Mouse (Mus musculus) MEL (cell line): ENCODE measurements at regions not wholly inside any gene's neighbourhood (a gene's known extent, or its start where the extent isn't known, plus 50 kb on each side); places are given as distances from the start of the nearest gene placed in this dataset.

Experiments
- DNase-seq: peaks from one replicate; pipeline ENCODE4 v3.0.0; 2011; ENCODE audit warnings: low read depth, low spot score
- H3K27ac ChIP-seq: 2 replicates; pipeline ENCODE4 v1.5.1; 2012; ENCODE audit warnings: low read depth, mild to moderate bottlenecking, control low read depth, low read length, moderate library complexity; ENCODE audit not compliant: control insufficient read depth
- H3K27me3 ChIP-seq, 2 experiments: fragments of 150-350 bp in 1 of 2; sonication (generic) in 1 of 2; 2 replicates each; pipeline ENCODE4 v1.6.1; 2012; ENCODE audit warnings: low read length in 2 of 2, mild to moderate bottlenecking in 2 of 2, improper control_type of control experiment in 1 of 2, moderate library complexity in 1 of 2; ENCODE audit not compliant: insufficient read depth in 2 of 2, control insufficient read depth in 1 of 2
- H3K36me3 ChIP-seq, 2 experiments: 2 replicates each; pipeline ENCODE4 v1.6.1; 2012 to 2014; ENCODE audit warnings: low read length in 2 of 2, improper control_type of control experiment in 1 of 2, inconsistent platforms in 1 of 2, mild to moderate bottlenecking in 1 of 2; ENCODE audit not compliant: insufficient read depth in 2 of 2, control insufficient read depth in 1 of 2
- H3K4me1 ChIP-seq, 2 experiments: fragments of 150-350 bp in 1 of 2; sonication (generic) in 1 of 2; 2 replicates each; pipeline ENCODE4 v1.6.1; 2012; ENCODE audit warnings: low read length in 2 of 2, improper control_type of control experiment in 1 of 2, mild to moderate bottlenecking in 1 of 2; ENCODE audit not compliant: insufficient read depth in 2 of 2, control insufficient read depth in 1 of 2
- H3K4me3 ChIP-seq, 2 experiments: fragments of 150-350 bp in 1 of 2; sonication (generic) in 1 of 2; 2 replicates each; pipeline ENCODE4 v1.5.1; 2012; ENCODE audit warnings: low read depth in 2 of 2, low read length in 2 of 2, mild to moderate bottlenecking in 2 of 2, moderate library complexity in 2 of 2, control low read depth in 1 of 2, improper control_type of control experiment in 1 of 2; ENCODE audit not compliant: control insufficient read depth in 1 of 2, insufficient read depth in 1 of 2
- H3K79me2 ChIP-seq: 2 replicates; pipeline ENCODE4 v1.6.1; 2012; ENCODE audit warnings: mild to moderate bottlenecking, low read length, moderate library complexity; ENCODE audit not compliant: control insufficient read depth, poor library complexity, insufficient read depth
- H3K9ac ChIP-seq: 2 replicates; pipeline ENCODE4 v1.6.1; 2012; ENCODE audit warnings: low read depth, mild to moderate bottlenecking, control low read depth, low read length, moderate library complexity; ENCODE audit not compliant: control insufficient read depth, poor library complexity, severe bottlenecking
- H3K9me3 ChIP-seq: fragments of 150-350 bp; sonication (generic); replicated peaks from 2 replicates; pipeline ENCODE4 v1.6.1; 2012; ENCODE audit warnings: mild to moderate bottlenecking, low read length, improper control_type of control experiment, moderate library complexity; ENCODE audit not compliant: insufficient read depth
- BHLHE40 ChIP-seq: IDR thresholded peaks from 2 replicates; pipeline ENCODE4 v1.6.1; 2012; ENCODE audit warnings: low read depth, mild to moderate bottlenecking, inconsistent platforms, low read length, improper control_type of control experiment, borderline replicate concordance
- CHD1 ChIP-seq: IDR thresholded peaks from 2 replicates; pipeline ENCODE4 v1.6.1; 2012; ENCODE audit warnings: low read depth, mild to moderate bottlenecking, inconsistent platforms, low read length, improper control_type of control experiment
- CHD2 ChIP-seq: IDR thresholded peaks from 2 replicates; pipeline ENCODE4 v1.6.1; 2011; ENCODE audit warnings: low read length, improper control_type of control experiment
- CTCF ChIP-seq, 3 experiments: IDR thresholded peaks in 2 of 3; conservative IDR thresholded peaks in 1 of 3; 2 replicates each; pipeline ENCODE4 v1.5.1; 2011 to 2012; ENCODE audit warnings: low read length in 3 of 3, low read depth in 2 of 3, mild to moderate bottlenecking in 2 of 3, improper control_type of control experiment in 1 of 3, inconsistent platforms in 1 of 3, mixed read lengths in 1 of 3, moderate library complexity in 1 of 3; ENCODE audit not compliant: control insufficient read depth in 1 of 3, insufficient read depth in 1 of 3, poor library complexity in 1 of 3, severe bottlenecking in 1 of 3
- E2F4 ChIP-seq: IDR thresholded peaks from 2 replicates; pipeline ENCODE4 v1.6.1; 2011; ENCODE audit warnings: low read depth, low read length, improper control_type of control experiment, borderline replicate concordance
- ELF1 ChIP-seq: IDR thresholded peaks from 2 replicates; pipeline ENCODE4 v1.6.1; 2014; ENCODE audit warnings: low read depth, mild to moderate bottlenecking, inconsistent platforms, low read length, improper control_type of control experiment, moderate library complexity
- EP300 ChIP-seq, 2 experiments: IDR thresholded peaks; 2 replicates each; pipeline ENCODE4 v1.6.1; 2011; ENCODE audit warnings: improper control_type of control experiment in 2 of 2, low read length in 2 of 2, low read depth in 1 of 2, mild to moderate bottlenecking in 1 of 2
- ETS1 ChIP-seq: IDR thresholded peaks from 2 replicates; pipeline ENCODE4 v1.6.1; 2012; ENCODE audit warnings: low read depth, mild to moderate bottlenecking, inconsistent platforms, low read length, improper control_type of control experiment, moderate library complexity
- GATA1 ChIP-seq: IDR thresholded peaks from 2 replicates; pipeline ENCODE4 v1.6.1; 2011; ENCODE audit warnings: low read depth, low read length, improper control_type of control experiment
- HCFC1 ChIP-seq: IDR thresholded peaks from 2 replicates; pipeline ENCODE4 v1.6.1; 2012; ENCODE audit warnings: low read depth, mild to moderate bottlenecking, inconsistent platforms, low read length, improper control_type of control experiment, moderate library complexity
- KAT2A ChIP-seq: conservative IDR thresholded peaks from 2 replicates; pipeline ENCODE4 v1.6.1; 2012; ENCODE audit warnings: low read depth, low read length, improper control_type of control experiment, inconsistent platforms
- MAX ChIP-seq: IDR thresholded peaks from 2 replicates; pipeline ENCODE4 v1.6.1; 2011; ENCODE audit warnings: low read length, improper control_type of control experiment
- MAZ ChIP-seq: IDR thresholded peaks from 2 replicates; pipeline ENCODE4 v1.6.1; 2012; ENCODE audit warnings: low read depth, mild to moderate bottlenecking, inconsistent platforms, low read length, improper control_type of control experiment
- MEF2A ChIP-seq: IDR thresholded peaks from 2 replicates; pipeline ENCODE4 v1.6.1; 2014; ENCODE audit warnings: low read depth, mild to moderate bottlenecking, inconsistent platforms, low read length, improper control_type of control experiment; ENCODE audit not compliant: poor library complexity, insufficient replicate concordance, severe bottlenecking; ENCODE audit errors: extremely low read depth
- MXI1 ChIP-seq: IDR thresholded peaks from 2 replicates; pipeline ENCODE4 v1.6.1; 2011; ENCODE audit warnings: mild to moderate bottlenecking, low read depth, low read length, improper control_type of control experiment
- MYB ChIP-seq: IDR thresholded peaks from 2 replicates; pipeline ENCODE4 v1.6.1; 2011; ENCODE audit warnings: mild to moderate bottlenecking, low read depth, low read length, improper control_type of control experiment
- NRF1 ChIP-seq: IDR thresholded peaks from 2 replicates; pipeline ENCODE4 v1.6.1; 2014; ENCODE audit warnings: low read depth, mild to moderate bottlenecking, inconsistent platforms, low read length, improper control_type of control experiment, moderate library complexity; ENCODE audit not compliant: poor library complexity, insufficient read depth, severe bottlenecking
- POLR2A ChIP-seq, 2 experiments: IDR thresholded peaks; 2 replicates each; pipeline ENCODE4 v1.6.1; 2011 to 2012; ENCODE audit warnings: low read length in 2 of 2, mild to moderate bottlenecking in 2 of 2, control low read depth in 1 of 2, improper control_type of control experiment in 1 of 2, low read depth in 1 of 2, moderate library complexity in 1 of 2; ENCODE audit not compliant: control insufficient read depth in 1 of 2, insufficient read depth in 1 of 2, poor library complexity in 1 of 2
- POLR2AphosphoS2 ChIP-seq: IDR thresholded peaks from 2 replicates; pipeline ENCODE4 v1.6.1; 2011; ENCODE audit warnings: low read length, improper control_type of control experiment
- SIN3A ChIP-seq: IDR thresholded peaks from 2 replicates; pipeline ENCODE4 v1.6.1; 2012; ENCODE audit warnings: low read length, improper control_type of control experiment, inconsistent platforms
- SMC3 ChIP-seq: IDR thresholded peaks from 2 replicates; pipeline ENCODE4 v1.6.1; 2011; ENCODE audit warnings: low read depth, low read length, improper control_type of control experiment
- TAL1 ChIP-seq: IDR thresholded peaks from 2 replicates; pipeline ENCODE4 v1.6.1; 2012; ENCODE audit warnings: mild to moderate bottlenecking, inconsistent platforms, low read length, moderate library complexity, mixed read lengths
- TBP ChIP-seq: IDR thresholded peaks from 2 replicates; pipeline ENCODE4 v1.8.0; 2011; ENCODE audit warnings: low read depth, low read length, improper control_type of control experiment
- UBTF ChIP-seq: IDR thresholded peaks from 2 replicates; pipeline ENCODE4 v1.6.1; 2012; ENCODE audit warnings: low read depth, mild to moderate bottlenecking, inconsistent platforms, low read length, improper control_type of control experiment, moderate library complexity, borderline replicate concordance; ENCODE audit not compliant: insufficient read depth
- USF1 ChIP-seq: IDR thresholded peaks from 2 replicates; pipeline ENCODE4 v1.6.1; 2014; ENCODE audit warnings: low read depth, mild to moderate bottlenecking, inconsistent platforms, low read length, improper control_type of control experiment, moderate library complexity
- USF2 ChIP-seq, 2 experiments: IDR thresholded peaks; 2 replicates each; pipeline ENCODE4 v1.6.1; 2011 to 2012; ENCODE audit warnings: improper control_type of control experiment in 2 of 2, low read length in 2 of 2, borderline replicate concordance in 1 of 2, inconsistent platforms in 1 of 2, low read depth in 1 of 2, mild to moderate bottlenecking in 1 of 2; ENCODE audit not compliant: insufficient read depth in 1 of 2
- ZKSCAN1 ChIP-seq: IDR thresholded peaks from 2 replicates; pipeline ENCODE4 v1.6.1; 2012; ENCODE audit warnings: low read depth, mild to moderate bottlenecking, inconsistent platforms, low read length, improper control_type of control experiment, moderate library complexity
- ZNF384 ChIP-seq: IDR thresholded peaks from 2 replicates; pipeline ENCODE4 v1.6.1; 2012; ENCODE audit warnings: low read depth, mild to moderate bottlenecking, inconsistent platforms, low read length, improper control_type of control experiment

DNA sequence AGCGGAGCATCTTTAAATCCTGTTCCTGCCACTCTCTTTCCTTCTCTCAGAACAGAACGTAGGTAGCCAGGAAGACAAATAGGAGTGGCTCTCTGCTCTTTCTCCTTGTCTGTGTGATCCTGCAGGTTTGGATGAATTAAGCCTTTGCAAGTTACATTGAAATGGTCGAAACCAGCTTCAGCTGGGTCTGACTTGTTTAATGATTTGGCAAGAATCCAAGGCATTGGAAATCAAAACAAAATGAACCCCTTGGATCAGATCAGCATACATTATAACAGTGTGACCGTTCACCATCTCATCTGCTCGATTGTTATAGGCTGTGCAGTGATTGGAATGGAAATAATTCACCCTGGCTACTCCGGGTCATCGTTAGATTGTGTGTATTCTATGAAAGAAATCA lies 157.6 kb upstream of the Pmfbp1 start:
- Histone ChIP-seq H3K9ac (no peak overlapping the region), H3K27me3 (no peaks in the 10 kb centered on the region), H3K4me1 (no peaks in the 10 kb centered on the region), H3K9me3 (no peaks in the 10 kb centered on the region), H3K4me3 (no peak overlapping the region), H3K36me3 (no peaks in the 10 kb centered on the region), H3K27ac (no peak overlapping the region), H3K79me2 (no peaks in the 10 kb centered on the region)
- DNase-seq: no peak
- no peak for TF ChIP-seq ETS1
- TF ChIP-seq POLR2A (IDR thresholded peaks at IDR 0.05; ENCODE audit: control insufficient read depth in 1 of 2, insufficient read depth in 1 of 2, low read depth in 1 of 2, low read length in 2 of 2, poor library complexity in 1 of 2): no peak
- no peak for TF ChIP-seq USF1
- no peak for TF ChIP-seq GATA1
- no peak for TF ChIP-seq POLR2AphosphoS2
- TF ChIP-seq UBTF: no peak
- TF ChIP-seq ZKSCAN1: no peak
- no peak for TF ChIP-seq E2F4
- no peak for TF ChIP-seq SMC3
- TF ChIP-seq TAL1: no peak
- TF ChIP-seq ZNF384: no peak
- no peak for TF ChIP-seq MAZ
- TF ChIP-seq SIN3A: no peak
- no peak for TF ChIP-seq MAX
- no peak for TF ChIP-seq EP300 (IDR thresholded peaks at IDR 0.05; ENCODE audit: low read depth in 1 of 2, low read length in 2 of 2)
- TF ChIP-seq BHLHE40: no peak
- TF ChIP-seq KAT2A: no peak
- TF ChIP-seq CTCF (IDR thresholded peaks at IDR 0.05 in 2 of 3, conservative IDR thresholded peaks at IDR 0.05 in 1 of 3; ENCODE audit: control insufficient read depth in 1 of 3, insufficient read depth in 1 of 3, low read depth in 2 of 3, low read length in 3 of 3, poor library complexity in 1 of 3, severe bottlenecking in 1 of 3): no peak
- no peak for TF ChIP-seq TBP
- no peak for TF ChIP-seq CHD2

DNA sequence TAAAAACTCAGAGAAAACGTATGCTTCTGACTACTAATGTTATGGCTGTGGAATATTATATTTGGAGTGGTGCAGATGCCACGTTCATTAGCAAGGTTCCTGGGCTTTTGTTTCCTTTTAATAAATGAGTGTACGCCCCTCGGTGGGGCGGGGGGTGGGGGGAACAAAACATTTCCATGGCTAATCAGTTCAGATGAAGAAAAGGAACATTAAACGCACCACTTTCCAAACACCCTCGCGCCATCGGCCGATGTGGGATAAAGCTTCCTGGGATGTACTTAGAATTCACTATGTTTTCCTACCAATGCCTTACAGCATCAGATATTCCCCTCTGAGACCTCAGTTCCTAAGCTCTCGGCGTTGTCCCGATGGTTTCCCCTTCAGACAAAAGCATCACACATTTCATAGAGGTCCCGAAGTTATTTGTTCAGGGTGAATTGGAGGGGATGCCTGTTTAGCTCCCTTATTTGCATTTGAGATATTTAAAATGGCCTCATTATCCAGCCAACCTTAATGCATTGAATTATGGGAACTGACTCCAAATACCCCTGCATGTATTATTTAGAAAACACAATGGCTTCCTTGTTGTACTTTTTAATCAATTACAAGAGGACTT lies 155.5 kb upstream of the Pmfbp1 start:
- Histone ChIP-seq H3K27me3 (no peaks in the 10 kb centered on the region), H3K36me3 (no peaks in the 10 kb centered on the region), H3K4me3 (no peak overlapping the region), H3K4me1 (no peaks in the 10 kb centered on the region), H3K9ac (no peak overlapping the region), H3K9me3 (no peaks in the 10 kb centered on the region), H3K27ac (no peak overlapping the region), H3K79me2 (no peaks in the 10 kb centered on the region)
- TF ChIP-seq USF1 (no peak), E2F4 (no peak), NRF1 (no peak), UBTF (no peak), CHD1 (no peak), MAX (no peak), EP300 (IDR thresholded peaks at IDR 0.05; ENCODE audit: low read depth in 1 of 2, low read length in 2 of 2) (no peak), ELF1 (no peak), MAZ (no peak), CHD2 (no peak), SMC3 (no peak), MYB (no peak), MEF2A (no peak), USF2 (IDR thresholded peaks at IDR 0.05; ENCODE audit: borderline replicate concordance in 1 of 2, insufficient read depth in 1 of 2, low read depth in 1 of 2, low read length in 2 of 2) (no peak), CTCF (IDR thresholded peaks at IDR 0.05 in 2 of 3, conservative IDR thresholded peaks at IDR 0.05 in 1 of 3; ENCODE audit: control insufficient read depth in 1 of 3, insufficient read depth in 1 of 3, low read depth in 2 of 3, low read length in 3 of 3, poor library complexity in 1 of 3, severe bottlenecking in 1 of 3) (no peak), MXI1 (no peak), HCFC1 (no peak)
- no peak for DNase-seq
